Mouse (Mus musculus) v-Abl transformed pro-B cells (cell line): ENCODE measurements around the gene Ets2.

ENCODE experiments used
- in situ Hi-C, 2 experiments: fragments of 400-800 bp; cut with MboI; formaldehyde crosslinking; loops; one replicate each; pipeline ENCODE4 v1.15.1; 2025; ENCODE audit not compliant: unreplicated experiment in 2 of 2

Gene Ets2

GRCm38 (mm10) chr16:95701802-95702561 lies at the start of gene Ets2:
Ets2 (plus strand) TSS chr16:95702075.
- in situ Hi-C loops, result loop anchor here (5.0 to 25.0 kb wide), 4 partner anchors 40 to 835 kb away; no protein-coding TSS in a partner anchor

- in situ Hi-C loops, result loop anchor here (5.0 kb wide), 1 partner anchor 293 kb away; no protein-coding TSS in a partner anchor
Observed at GRCm38 (mm10) chr16:95654204-95654611, 47.7 kb upstream of the Ets2 start.

- in situ Hi-C loops, result no loop called here
Observed at GRCm38 (mm10) chr16:95656535-95656934, 45.3 kb upstream of the Ets2 start.

- in situ Hi-C loops, result no loop called here
Observed at GRCm38 (mm10) chr16:95657187-95657586, 44.7 kb upstream of the Ets2 start.

GRCm38 (mm10) chr16:95657756-95658155 lies 44.1 kb upstream of the Ets2 start:
- in situ Hi-C loops, result no loop called here

- in situ Hi-C loops, result no loop called here
Observed at GRCm38 (mm10) chr16:95658836-95659430, 42.9 kb upstream of the Ets2 start.

GRCm38 (mm10) chr16:95659461-95659860 lies 42.4 kb upstream of the Ets2 start:
- in situ Hi-C loops, result no loop called here

GRCm38 (mm10) chr16:95660909-95661308 lies 41.0 kb upstream of the Ets2 start:
- in situ Hi-C loops, result loop anchor here in 1 of 2 experiments (5.0 kb wide), 1 partner anchor 41 kb away; the partner anchor contains the start of gene Ets2

- in situ Hi-C loops, result no loop called here
Observed at GRCm38 (mm10) chr16:95665472-95666131, 36.3 kb upstream of the Ets2 start.

- in situ Hi-C loops, result no loop called here
Observed at GRCm38 (mm10) chr16:95666288-95666687, 35.6 kb upstream of the Ets2 start.

- in situ Hi-C loops, result no loop called here
Observed at GRCm38 (mm10) chr16:95667395-95668150, 34.3 kb upstream of the Ets2 start.

- in situ Hi-C loops, result no loop called here
Observed at GRCm38 (mm10) chr16:95668151-95668993, 33.5 kb upstream of the Ets2 start.

- in situ Hi-C loops, result no loop called here
Observed at GRCm38 (mm10) chr16:95674452-95674921, 27.4 kb upstream of the Ets2 start.

- in situ Hi-C loops, result no loop called here
Observed at GRCm38 (mm10) chr16:95675212-95675611, 26.7 kb upstream of the Ets2 start.

- in situ Hi-C loops, result no loop called here
Observed at GRCm38 (mm10) chr16:95676668-95677067, 25.2 kb upstream of the Ets2 start.

GRCm38 (mm10) chr16:95682431-95682892 lies 19.4 kb upstream of the Ets2 start:
- in situ Hi-C loops, result no loop called here

- in situ Hi-C loops, result no loop called here
Observed at GRCm38 (mm10) chr16:95685807-95686206, 16.1 kb upstream of the Ets2 start.

- in situ Hi-C loops, result no loop called here
Observed at GRCm38 (mm10) chr16:95686246-95686645, 15.6 kb upstream of the Ets2 start.

- in situ Hi-C loops, result no loop called here
Observed at GRCm38 (mm10) chr16:95686901-95687300, 15.0 kb upstream of the Ets2 start.

GRCm38 (mm10) chr16:95688010-95688409 lies 13.9 kb upstream of the Ets2 start:
- in situ Hi-C loops, result no loop called here
